Mouse (Mus musculus) testis, adult 2 months (tissue): ENCODE data around the gene Tnfrsf13c.

Experiments used
- CTCF ChIP-seq: fragments of 200-500 bp; IDR thresholded peaks from 2 replicates; pipeline ENCODE4 v1.5.1; 2012; ENCODE audit warnings: low read depth, mild to moderate bottlenecking, inconsistent platforms, low read length, moderate library complexity; ENCODE audit not compliant: control insufficient read depth, insufficient read depth, insufficient replicate concordance
- POLR2A ChIP-seq: fragments of 200-500 bp; IDR thresholded peaks from 2 replicates; pipeline ENCODE4 v1.6.1; 2012; ENCODE audit warnings: low read depth, mild to moderate bottlenecking, inconsistent platforms, low read length, moderate library complexity; ENCODE audit not compliant: control insufficient read depth

DNA sequence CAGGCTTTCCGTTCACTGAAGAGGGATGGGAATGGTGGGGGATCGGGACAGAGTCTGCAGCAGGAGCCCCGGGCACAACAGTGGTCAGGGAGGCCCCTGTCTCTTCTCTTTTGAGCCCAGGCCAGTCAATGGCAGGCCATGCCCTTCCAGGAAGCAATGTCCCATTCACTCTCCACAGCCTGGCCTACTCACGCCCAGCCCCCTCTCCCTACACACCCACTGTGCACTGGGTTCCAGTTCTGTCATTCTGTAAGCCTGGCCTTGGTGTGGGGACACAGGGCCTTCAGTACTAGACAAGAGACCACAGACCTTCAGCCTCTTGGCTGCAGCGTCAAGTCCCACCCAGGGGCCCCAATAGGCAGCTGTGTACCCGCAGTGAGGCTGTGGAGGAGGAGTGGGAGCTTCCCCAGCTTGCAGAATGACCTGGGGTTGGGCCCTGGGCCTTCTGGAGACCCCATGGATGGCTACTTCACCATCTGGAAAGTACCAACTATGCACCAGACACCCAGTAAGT lies 6.0 kb upstream of the Tnfrsf13c start:
- TF ChIP-seq CTCF (no peak), POLR2A (no peak)
